Mouse (Mus musculus) v-Abl transformed pro-B cells (cell line): ENCODE data around the gene Pomgnt2.

Experiments
- in situ Hi-C, 2 experiments: fragments of 400-800 bp; cut with MboI; formaldehyde crosslinking; loops; one replicate each; pipeline ENCODE4 v1.15.1; 2025; ENCODE audit not compliant: unreplicated experiment in 2 of 2

Gene Pomgnt2

DNA sequence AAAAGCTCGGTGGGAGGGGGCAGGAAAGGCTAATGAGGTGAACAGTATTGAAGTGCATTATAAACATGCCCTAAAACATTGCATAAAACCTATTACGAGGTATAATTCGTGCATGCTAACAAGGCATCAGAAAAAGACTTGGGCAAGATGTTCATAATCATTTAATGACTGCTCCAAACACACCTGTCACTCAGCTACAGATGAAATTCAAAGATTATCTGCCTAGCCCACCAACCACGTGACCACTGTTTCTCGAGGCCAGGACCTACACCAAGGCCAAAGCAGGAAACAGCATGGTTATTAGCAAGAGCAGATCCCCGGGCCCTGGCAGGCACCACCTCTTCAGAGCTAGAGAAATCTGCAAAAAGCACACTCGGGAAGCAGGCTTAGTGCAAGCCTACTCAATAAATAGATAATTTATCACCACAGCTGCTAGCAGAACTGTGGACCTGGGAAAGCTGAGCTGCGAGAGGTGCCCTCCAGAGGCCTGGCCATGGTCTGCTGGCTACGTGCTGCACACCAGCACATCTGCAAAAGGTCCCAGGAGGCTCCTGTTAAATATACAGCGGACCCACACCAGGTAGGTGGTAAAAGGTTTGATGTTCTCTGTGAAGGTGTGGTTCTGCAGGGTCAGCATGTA lies 15.3 kb downstream of the Pomgnt2 start:
- in situ Hi-C loops, result loop anchor here (5.0 to 25.0 kb wide), 7 partner anchors 34 to 1494 kb away; partner anchors contain the start of genes Eif1b (in 1 of the 2), Nktr (in 1 of the 2), Sec22c (in 1 of the 2) and Ss18l2 (in 1 of the 2)

- in situ Hi-C loops, result loop anchor here (5.0 to 25.0 kb wide), 7 partner anchors 34 to 1494 kb away; partner anchors contain the start of genes Eif1b (in 1 of the 2), Nktr (in 1 of the 2), Sec22c (in 1 of the 2) and Ss18l2 (in 1 of the 2)
Observed at GRCm38 (mm10) chr9:121981046-121981445, 15.9 kb downstream of the Pomgnt2 start.

- in situ Hi-C loops, result loop anchor here in 1 of 2 experiments (10.0 to 25.0 kb wide), 3 partner anchors 263 to 1488 kb away; partner anchors contain the start of genes Eif1b, Nktr, Sec22c and Ss18l2
Observed at GRCm38 (mm10) chr9:121975321-121975720, 21.6 kb downstream of the Pomgnt2 start.

DNA sequence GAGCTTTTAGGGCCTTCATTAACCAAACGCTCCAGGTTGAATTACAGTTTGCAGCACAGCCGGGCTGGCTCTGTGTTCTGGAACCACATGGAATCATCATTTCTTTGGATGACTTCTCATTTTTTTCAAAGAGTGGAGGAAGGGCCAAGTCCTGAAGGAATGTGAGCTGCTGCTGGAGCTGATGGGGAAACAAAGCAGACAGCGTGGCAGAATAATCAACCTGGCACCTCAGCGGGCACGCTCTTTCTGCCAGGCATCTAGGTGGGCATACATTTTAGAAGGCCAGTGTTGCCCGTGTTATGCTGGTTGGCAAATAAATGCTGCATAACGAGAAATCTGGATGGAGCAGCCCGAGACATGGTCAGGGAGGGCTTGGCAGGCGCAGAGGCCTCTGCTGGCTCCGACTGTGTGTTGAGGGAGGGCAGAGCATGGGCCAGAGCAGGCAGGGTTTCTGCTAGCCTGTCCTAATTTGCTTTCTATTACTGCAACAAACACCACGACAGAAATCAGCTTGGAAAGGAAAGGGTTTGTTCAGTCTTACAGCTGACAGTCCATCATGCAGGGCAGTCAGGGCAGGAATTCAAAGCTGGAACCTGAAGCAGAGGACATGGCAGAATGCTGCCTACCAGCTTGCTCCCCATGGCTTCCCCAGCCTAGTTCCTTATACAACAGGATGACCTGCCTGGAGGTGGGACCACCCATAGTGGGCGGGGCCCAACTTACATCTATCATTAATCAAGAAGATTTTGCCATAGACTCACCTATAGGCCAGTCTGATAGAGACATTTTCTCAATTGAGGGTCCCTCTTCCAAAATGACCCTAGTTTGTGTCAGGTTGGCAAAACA lies 22.5 kb downstream of the Pomgnt2 start:
- in situ Hi-C loops, result loop anchor here in 1 of 2 experiments (10.0 kb wide), 1 partner anchor 490 kb away; no protein-coding TSS in a partner anchor

DNA sequence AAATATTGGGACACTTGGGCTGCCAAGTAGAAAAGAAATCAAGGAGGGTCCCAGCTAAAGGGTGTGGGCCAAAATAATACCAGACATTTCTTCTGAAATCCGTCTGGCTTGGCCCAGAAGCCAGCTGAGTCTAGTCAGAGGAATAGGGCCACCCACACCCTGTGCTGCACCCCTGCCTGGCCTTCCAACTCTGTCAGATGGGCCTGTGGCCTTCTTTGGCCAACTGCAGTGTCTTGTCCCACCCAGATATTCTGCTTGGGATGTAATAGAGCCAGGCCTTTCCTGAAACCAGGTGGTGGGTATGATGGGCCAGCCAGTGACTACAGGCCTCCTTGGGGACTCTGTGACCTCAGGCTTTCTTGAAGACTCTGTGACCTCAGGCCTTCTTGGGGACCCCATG lies 23.7 kb downstream of the Pomgnt2 start:
- in situ Hi-C loops, result loop anchor here in 1 of 2 experiments (10.0 kb wide), 1 partner anchor 488 kb away; no protein-coding TSS in a partner anchor

- in situ Hi-C loops, result loop anchor here in 1 of 2 experiments (10.0 kb wide), 1 partner anchor 485 kb away; no protein-coding TSS in a partner anchor
Observed at GRCm38 (mm10) chr9:121969841-121970381, 27.0 kb downstream of the Pomgnt2 start.

DNA sequence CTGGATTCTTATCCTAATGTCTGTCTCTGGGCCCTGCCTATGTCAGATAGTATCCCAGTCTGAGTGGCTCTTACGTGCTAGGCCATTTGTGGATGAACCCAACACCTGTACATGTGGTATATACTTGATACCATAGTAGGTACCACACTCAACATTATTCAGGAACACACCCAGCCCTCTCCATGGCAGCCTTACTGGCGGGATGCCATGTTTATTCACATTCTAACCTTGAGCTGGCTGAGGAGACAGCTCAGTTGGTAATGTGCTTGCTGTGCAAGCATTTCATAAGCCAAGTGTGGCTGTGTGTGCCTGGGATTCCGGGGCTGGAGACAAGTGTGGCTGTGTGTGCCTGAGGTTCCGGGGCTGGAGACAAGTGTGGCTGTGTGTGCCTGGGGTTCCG lies 28.7 kb downstream of the Pomgnt2 start:
- in situ Hi-C loops, result no loop called here

- in situ Hi-C loops, result no loop called here
Observed at GRCm38 (mm10) chr9:121964941-121965340, 32.0 kb downstream of the Pomgnt2 start.

- in situ Hi-C loops, result no loop called here
Observed at GRCm38 (mm10) chr9:121959966-121960635, 36.8 kb downstream of the Pomgnt2 start.

GRCm38 (mm10) chr9:121952596-121952995 lies 44.3 kb downstream of the Pomgnt2 start:
- in situ Hi-C loops, result no loop called here

- in situ Hi-C loops, result no loop called here
Observed at GRCm38 (mm10) chr9:121951114-121951423, 45.8 kb downstream of the Pomgnt2 start.

GRCm38 (mm10) chr9:121950418-121951113 lies 46.3 kb downstream of the Pomgnt2 start, which contains the start of gene Fam198a:
TSS of gene Fam198a (plus strand) at chr9:121950988.
- in situ Hi-C loops, result no loop called here

GRCm38 (mm10) chr9:121948431-121948830 lies 48.5 kb downstream of the Pomgnt2 start:
- in situ Hi-C loops, result loop anchor here (5.0 kb wide), 3 partner anchors 34 to 66 kb away; no protein-coding TSS in a partner anchor

- in situ Hi-C loops, result loop anchor here (5.0 kb wide), 3 partner anchors 35 to 65 kb away; no protein-coding TSS in a partner anchor
Observed at GRCm38 (mm10) chr9:121947784-121948183, 49.1 kb downstream of the Pomgnt2 start.

- in situ Hi-C loops, result no loop called here
Observed at GRCm38 (mm10) chr9:121943628-121944027, 53.3 kb downstream of the Pomgnt2 start.

GRCm38 (mm10) chr9:121943005-121943404 lies 53.9 kb downstream of the Pomgnt2 start:
- in situ Hi-C loops, result no loop called here

DNA sequence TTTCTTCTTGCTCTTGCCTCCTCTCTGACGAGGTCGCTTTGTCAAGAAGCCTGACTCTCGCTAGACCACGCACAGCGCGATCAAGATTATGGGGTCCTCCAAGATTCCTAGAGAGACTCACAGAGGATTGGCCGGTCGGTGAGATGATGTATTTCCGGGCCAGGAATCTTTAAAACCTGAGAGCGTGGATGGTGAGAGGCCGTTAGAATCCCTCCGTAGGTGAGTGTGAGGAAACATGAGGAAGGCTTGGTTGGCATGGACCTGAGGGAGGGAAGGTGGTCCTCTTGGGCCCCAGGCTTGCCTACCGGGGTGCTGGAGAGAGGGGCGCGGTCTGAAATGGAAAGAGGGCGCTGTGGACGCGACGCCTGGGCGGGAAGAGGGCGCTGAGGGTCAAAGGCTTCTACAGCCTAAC lies 59.0 kb downstream of the Pomgnt2 start:
- in situ Hi-C loops, result no loop called here

DNA sequence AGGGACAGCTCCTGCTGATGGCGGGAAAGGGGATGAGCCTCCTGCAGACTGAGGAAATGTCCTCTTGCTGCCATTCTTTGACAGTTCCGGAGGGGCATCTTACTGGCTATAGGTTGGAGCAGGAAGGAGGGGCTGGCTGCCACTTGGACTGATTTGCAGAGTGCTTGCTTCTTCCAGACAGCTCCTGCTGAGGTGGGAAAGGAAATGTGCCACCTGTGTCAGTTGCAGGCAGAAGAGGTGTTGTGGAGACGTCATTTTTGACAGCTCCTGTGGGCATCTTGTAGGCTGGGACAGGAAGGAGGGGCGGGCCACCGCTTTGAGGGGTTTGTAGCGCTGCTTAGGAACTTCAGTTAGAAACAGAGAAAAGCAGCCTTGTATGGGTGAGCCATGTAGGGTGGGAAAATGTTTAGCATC lies 59.5 kb downstream of the Pomgnt2 start:
- in situ Hi-C loops, result no loop called here

DNA sequence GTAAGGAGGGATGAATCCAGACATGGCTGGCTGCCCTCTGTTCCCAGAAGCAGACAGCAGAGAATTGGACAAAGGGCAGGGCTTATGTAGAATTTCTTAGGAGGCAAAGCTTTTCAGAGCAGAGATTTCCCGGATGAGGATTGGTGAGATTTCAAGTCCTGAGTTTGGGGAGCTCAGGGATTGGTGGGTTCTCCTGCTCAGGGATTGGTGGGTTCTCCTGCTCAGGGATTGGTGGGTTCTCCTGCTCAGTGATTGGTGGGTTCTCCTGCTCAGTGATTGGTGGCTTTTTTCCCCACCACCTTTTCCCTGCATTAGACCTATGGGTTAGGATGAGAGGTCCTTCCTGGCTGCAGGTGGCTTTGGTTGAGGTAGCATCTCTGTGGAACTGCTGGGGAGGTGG lies 60.0 kb downstream of the Pomgnt2 start:
- in situ Hi-C loops, result no loop called here

GRCm38 (mm10) chr9:121934856-121935255 lies 62.1 kb downstream of the Pomgnt2 start:
- in situ Hi-C loops, result no loop called here
